Mouse (Mus musculus) spleen, adult 18-20 months (tissue): ENCODE results near the gene Wdr63.

Experiments used
- DNase-seq, 2 experiments: peaks; one replicate each; pipeline ENCODE4 v3.0.0; 2022; ENCODE audit warnings: mixed read lengths in 2 of 2

Wdr63 gene

GRCm38 (mm10) chr3:146121310-146122124 is 13.6 kb upstream of the Wdr63 start:
- peak in 1 of 2 experiments; percentile 41 for DNase-seq

- DNase-seq: no peak
Observed at GRCm38 (mm10) chr3:146117997-146118457, 10.1 kb upstream of the Wdr63 start.

GRCm38 (mm10) chr3:146117258-146117996 is 9.5 kb upstream of the Wdr63 start, which contains the start of gene Mcoln3:
Gene Mcoln3, plus strand, starts transcription at chr3:146117450.
- no peak for DNase-seq

GRCm38 (mm10) chr3:146110916-146111315 is 3.0 kb upstream of the Wdr63 start:
- DNase-seq: no peak

- DNase-seq: no peak
Observed at GRCm38 (mm10) chr3:146110358-146110757, 2.4 kb upstream of the Wdr63 start.

- no peak for DNase-seq
Observed at GRCm38 (mm10) chr3:146108945-146109344, 1.0 kb upstream of the Wdr63 start.

GRCm38 (mm10) chr3:146107116-146107849 is 647 bp downstream of the Wdr63 start:
- DNase-seq: no peak

GRCm38 (mm10) chr3:146102049-146102448 is 5.9 kb downstream of the Wdr63 start:
- DNase-seq: peak in 1 of 2 experiments; percentile 49

- no peak for DNase-seq
Observed at GRCm38 (mm10) chr3:146099925-146100324, 8.0 kb downstream of the Wdr63 start.

GRCm38 (mm10) chr3:146097861-146098260 is 10.1 kb downstream of the Wdr63 start:
- no peak for DNase-seq

GRCm38 (mm10) chr3:146096986-146097385 is 10.9 kb downstream of the Wdr63 start:
- no peak for DNase-seq

GRCm38 (mm10) chr3:146095066-146095465 is 12.9 kb downstream of the Wdr63 start:
- DNase-seq: no peak

- DNase-seq: no peak
Observed at GRCm38 (mm10) chr3:146090988-146091657, 16.8 kb downstream of the Wdr63 start.

- no peak for DNase-seq
Observed at GRCm38 (mm10) chr3:146080241-146080640, 27.7 kb downstream of the Wdr63 start.

- DNase-seq: no peak
Observed at GRCm38 (mm10) chr3:146072780-146073179, 35.1 kb downstream of the Wdr63 start.

GRCm38 (mm10) chr3:146069276-146069675 is 38.7 kb downstream of the Wdr63 start:
- no peak for DNase-seq

GRCm38 (mm10) chr3:146063146-146063545 is 44.8 kb downstream of the Wdr63 start:
- no peak for DNase-seq

- DNase-seq: no peak
Observed at GRCm38 (mm10) chr3:146059356-146059926, 48.5 kb downstream of the Wdr63 start.

GRCm38 (mm10) chr3:146058263-146058662 is 49.7 kb downstream of the Wdr63 start:
- DNase-seq: peak in 1 of 2 experiments; percentile 40

- no peak for DNase-seq
Observed at GRCm38 (mm10) chr3:146057131-146057530, 50.8 kb downstream of the Wdr63 start.

GRCm38 (mm10) chr3:146053873-146054272 is 54.1 kb downstream of the Wdr63 start:
- DNase-seq: no peak
